Mouse (Mus musculus) hindbrain, embryonic 14.5 days (tissue): Measurements from ENCODE around the gene Vps41. TPM values are rescaled to one million over a fixed set of nuclear protein-coding genes. Genes with fewer than 3 reads are reported as not detected.

ENCODE experiments used
- ATAC-seq: fragments of 200-750 bp; cut with Nextera tagmentation; 2 replicates; pipeline ENCODE4 v1.8.0; 2017; ENCODE audit warnings: moderate number of reproducible peaks, mild to moderate bottlenecking, moderate TSS enrichment, moderate library complexity; ENCODE audit not compliant: low FRiP score
- DNase-seq: peaks from one replicate; pipeline ENCODE4 v3.0.0-alpha.2; 2015; ENCODE audit warnings: low spot score
- H3K27ac ChIP-seq: fragments of 300-500 bp; sonication (generic); 2 replicates; pipeline ENCODE4 v1.5.1; 2014; ENCODE audit warnings: mild to moderate bottlenecking, moderate library complexity
- H3K27me3 ChIP-seq: fragments of 300-500 bp; sonication (generic); 2 replicates; pipeline ENCODE4 v1.6.1; 2014; ENCODE audit warnings: mild to moderate bottlenecking, low read length, mixed read lengths; ENCODE audit not compliant: control insufficient read depth, insufficient read depth
- H3K36me3 ChIP-seq: fragments of 300-500 bp; sonication (generic); replicated peaks from 2 replicates; pipeline ENCODE4 v1.6.1; 2014; ENCODE audit not compliant: control insufficient read depth, insufficient read depth
- H3K4me1 ChIP-seq: fragments of 300-500 bp; sonication (generic); replicated peaks from 2 replicates; pipeline ENCODE4 v1.6.1; 2014; ENCODE audit warnings: antibody characterized with exemption, low read length, mixed read lengths; ENCODE audit not compliant: control insufficient read depth, insufficient read depth
- H3K4me2 ChIP-seq: fragments of 300-500 bp; sonication (generic); replicated peaks from 2 replicates; pipeline ENCODE4 v1.6.1; 2014; ENCODE audit warnings: mild to moderate bottlenecking, moderate library complexity
- H3K4me3 ChIP-seq: fragments of 300-500 bp; sonication (generic); replicated peaks from 2 replicates; pipeline ENCODE4 v1.5.1; 2014; ENCODE audit warnings: mild to moderate bottlenecking, low read length
- H3K9ac ChIP-seq: fragments of 300-500 bp; sonication (generic); 2 replicates; pipeline ENCODE4 v1.6.1; 2014
- H3K9me3 ChIP-seq: fragments of 300-500 bp; sonication (generic); 2 replicates; pipeline ENCODE4 v1.6.1; 2016; ENCODE audit warnings: low read length; ENCODE audit not compliant: control insufficient read depth
- WGBS: fragments of 180-500 bp; shearing (Covaris S2); extraction: QIAGEN DNeasy Blood & Tissue Kit; methylation state at CpG from one replicate; pipeline ENCODE4 v1.1.7; 2014; 5-methylcytosine and 5-hydroxymethylcytosine counted together
- polyA plus RNA-seq: library from polyadenylated mRNA; unstranded; fragments of >200 nt; fragmentation: Nextera tagmentation; extraction: Ambion mirVana; gene quantifications from 2 replicates; pipeline ENCODE4 v1.2.1, GENCODE M21; 2014

Vps41 gene
- polyA plus RNA-seq, 1 experiment from 2014 or later = 130 TPM

DNA sequence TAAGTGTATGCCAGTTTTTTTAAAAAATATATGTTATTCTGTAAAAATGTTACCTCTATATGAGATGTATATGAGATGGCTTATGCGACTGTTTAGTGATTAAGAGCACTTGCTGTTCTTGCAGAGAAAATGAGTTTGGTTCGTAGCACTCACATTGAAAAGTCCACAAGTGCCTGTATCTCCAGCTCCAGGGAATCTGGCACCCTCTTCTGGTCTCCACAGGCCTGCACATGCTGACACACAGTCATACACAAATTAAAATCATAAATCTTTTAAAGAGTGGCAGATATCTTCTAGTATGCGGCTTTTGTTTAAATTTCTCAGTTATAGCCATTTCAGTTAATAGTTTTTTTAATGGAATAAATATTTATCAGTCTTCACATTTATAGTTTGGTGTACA is 40.9 kb downstream of the Vps41 start:
- WGBS = 89% methylated on average over 3 of the region's 3 CpGs
- Histone ChIP-seq H3K4me2 (no peak overlapping the region), H3K9ac (no peak overlapping the region), H3K9me3 (no peaks in the 10 kb centered on the region), H3K36me3 (no peaks in the 10 kb centered on the region), H3K4me1 (no peaks in the 10 kb centered on the region), H3K4me3 (no peak overlapping the region), H3K27ac (no peak overlapping the region), H3K27me3 (no peaks in the 10 kb centered on the region)
- no peak for DNase-seq
- ATAC-seq = no peak

DNA sequence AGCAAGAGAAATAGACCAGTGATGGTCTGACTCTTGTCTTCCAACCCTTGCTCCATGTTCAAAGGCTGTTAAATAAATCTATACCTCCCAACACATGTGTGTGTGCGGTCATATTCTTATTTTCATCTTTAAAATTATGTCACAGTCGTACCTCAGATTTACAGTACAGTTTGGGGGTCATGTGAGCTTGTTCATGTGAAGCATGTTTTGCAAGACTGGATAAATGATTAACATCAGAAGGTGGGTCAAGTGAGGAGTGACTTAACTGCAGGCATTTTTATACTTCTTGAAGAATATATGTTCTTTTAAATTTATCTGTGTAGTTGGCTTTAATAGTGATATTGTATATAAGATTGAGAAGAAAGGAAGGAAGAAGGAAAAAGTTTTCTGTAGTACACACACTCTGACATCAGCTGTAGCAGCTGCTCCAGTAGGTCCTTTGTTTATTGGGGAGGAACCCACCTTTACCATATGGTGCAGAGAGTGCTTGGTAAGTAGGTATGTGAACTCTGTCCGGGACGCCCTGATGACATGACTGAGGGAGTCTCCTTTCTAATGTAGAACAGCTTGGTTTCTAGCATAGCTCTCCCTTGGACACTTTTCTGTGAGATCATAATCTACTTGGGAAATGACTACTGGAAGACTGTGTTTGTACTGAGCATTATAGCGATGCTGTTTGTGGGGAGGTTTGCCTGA is 42.4 kb downstream of the Vps41 start:
- no peak for ATAC-seq

DNA sequence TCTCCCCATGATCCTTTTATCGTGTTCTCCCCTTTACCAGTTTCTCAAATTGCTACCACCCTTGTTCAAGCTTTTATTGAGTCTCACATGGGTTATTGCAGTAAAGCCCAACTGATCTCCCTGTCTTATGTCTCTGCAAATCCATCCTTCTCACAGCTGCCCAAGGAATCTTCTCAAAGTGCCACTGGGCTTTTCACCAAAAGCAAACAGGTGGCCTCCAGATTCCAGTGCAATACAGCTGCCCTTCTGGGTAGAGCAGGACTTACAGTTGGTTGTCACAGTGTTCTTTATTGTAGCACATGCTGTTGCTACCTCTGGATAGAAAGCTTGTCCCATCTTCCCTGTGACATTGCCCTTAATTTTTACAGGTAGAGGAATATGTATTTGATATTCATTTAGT is 44.4 kb downstream of the Vps41 start:
- Histone ChIP-seq H3K4me2 (no peak overlapping the region), H3K9ac (no peak overlapping the region), H3K4me1 (no peaks in the 10 kb centered on the region), H3K9me3 (no peaks in the 10 kb centered on the region), H3K4me3 (no peak overlapping the region), H3K27me3 (no peaks in the 10 kb centered on the region), H3K27ac (no peak overlapping the region), H3K36me3 (no peaks in the 10 kb centered on the region)
- 62% methylated on average over 1 of the region's 1 CpGs for WGBS
- ATAC-seq (no peak), DNase-seq (no peak)

More for the DNA sequence above, 42.4 kb downstream of the Vps41 start:
- no peak overlapping the region for H3K27ac ChIP-seq
- no peak for DNase-seq
- no peak overlapping the region for H3K4me3 ChIP-seq
- no peak overlapping the region for H3K4me2 ChIP-seq
- no peak overlapping the region for H3K9ac ChIP-seq
- no peaks in the 10 kb centered on the region for H3K9me3 ChIP-seq
- no peaks in the 10 kb centered on the region for H3K27me3 ChIP-seq
- no peaks in the 10 kb centered on the region for H3K4me1 ChIP-seq
- no peaks in the 10 kb centered on the region for H3K36me3 ChIP-seq
- WGBS = 93% methylated on average over 5 of the region's 5 CpGs

- no peak overlapping the region for H3K4me3 ChIP-seq
- ATAC-seq (no peak), DNase-seq (no peak)
- H3K4me1 ChIP-seq = peaks cover 7% of the 10 kb centered on the region; the same call in 1 of the 2 replicates
- H3K9me3 ChIP-seq = no peaks in the 10 kb centered on the region
- no peaks in the 10 kb centered on the region for H3K27me3 ChIP-seq
- no peaks in the 10 kb centered on the region for H3K36me3 ChIP-seq
- WGBS = 4% methylated on average over 2 of the region's 2 CpGs
- H3K9ac ChIP-seq = no peak overlapping the region
- H3K4me2 ChIP-seq = no peak overlapping the region
- H3K27ac ChIP-seq = no peak overlapping the region
Measured at GRCm38 (mm10) chr13:18767893-18768292, 50.8 kb downstream of the Vps41 start.

- H3K9ac ChIP-seq = no peak overlapping the region
- DNase-seq (no peak), ATAC-seq (0 out of 2 replicates have a peak, but pooled peaks have one; percentile 27)
- H3K4me1 ChIP-seq = peaks cover 7% of the 10 kb centered on the region; the same call in 1 of the 2 replicates
- H3K27me3 ChIP-seq = no peaks in the 10 kb centered on the region
- WGBS = 28% methylated on average over 3 of the region's 3 CpGs
- no peak overlapping the region for H3K4me2 ChIP-seq
- H3K36me3 ChIP-seq = no peaks in the 10 kb centered on the region
- no peak overlapping the region for H3K27ac ChIP-seq
- H3K9me3 ChIP-seq = no peaks in the 10 kb centered on the region
- H3K4me3 ChIP-seq = no peak overlapping the region
Measured at GRCm38 (mm10) chr13:18768495-18768894, 51.4 kb downstream of the Vps41 start.

- Histone ChIP-seq H3K9me3 (no peaks in the 10 kb centered on the region), H3K4me3 (no peak overlapping the region), H3K4me2 (no peak overlapping the region), H3K36me3 (no peaks in the 10 kb centered on the region), H3K27me3 (no peaks in the 10 kb centered on the region), H3K27ac (no peak overlapping the region), H3K4me1 (no peaks in the 10 kb centered on the region), H3K9ac (no peak overlapping the region)
- ATAC-seq (no peak), DNase-seq (no peak)
- WGBS = 95% methylated on average over 8 of the region's 8 CpGs
Measured at GRCm38 (mm10) chr13:18773437-18774198, 56.5 kb downstream of the Vps41 start.

DNA sequence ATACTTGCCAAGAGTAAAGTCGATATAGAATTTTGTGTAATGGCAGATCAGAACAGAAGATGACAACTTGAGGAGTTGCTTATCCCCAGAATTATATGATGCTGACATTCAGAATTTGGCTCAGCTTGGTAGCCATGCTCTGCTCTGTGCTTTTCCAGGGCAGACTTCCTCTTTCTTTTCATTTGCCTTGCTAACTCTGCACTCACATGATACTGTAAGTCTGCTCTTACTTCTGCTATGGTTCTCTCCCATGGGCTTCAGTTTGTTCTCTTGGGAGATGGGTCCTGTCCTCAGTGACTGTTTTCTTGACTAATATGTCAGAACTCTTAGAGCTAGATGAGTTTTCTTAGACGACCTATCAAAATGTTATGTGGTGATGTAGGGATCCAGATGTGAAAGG is 64.2 kb downstream of the Vps41 start:
- no peak for DNase-seq
- Histone ChIP-seq H3K9ac (no peak overlapping the region), H3K27me3 (no peaks in the 10 kb centered on the region), H3K9me3 (no peaks in the 10 kb centered on the region), H3K27ac (no peak overlapping the region), H3K4me2 (no peak overlapping the region), H3K4me3 (no peak overlapping the region), H3K36me3 (no peaks in the 10 kb centered on the region), H3K4me1 (no peaks in the 10 kb centered on the region)
- ATAC-seq = no peak
- 87% methylated on average over 2 of the region's 2 CpGs for WGBS

DNA sequence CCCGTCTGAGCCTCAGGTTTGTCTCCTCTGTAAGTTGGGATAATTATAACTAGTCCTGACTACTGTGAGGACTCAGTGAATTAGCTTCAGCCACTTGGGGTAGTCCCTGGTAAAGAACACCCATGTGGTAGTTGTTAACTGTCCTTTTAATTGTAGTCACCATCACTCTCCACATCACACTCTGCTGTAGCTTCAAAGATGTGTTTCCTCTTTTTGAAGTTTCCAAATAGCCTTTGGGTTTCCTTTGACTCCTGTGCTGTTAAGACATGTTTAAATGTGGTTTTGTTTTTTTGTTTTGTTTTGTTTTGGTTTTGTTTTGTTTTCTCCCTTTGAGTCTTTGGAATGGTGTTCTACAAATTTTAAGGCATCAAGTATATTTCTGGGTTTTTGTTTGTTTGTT is 68.6 kb downstream of the Vps41 start:
- 90% methylated on average over 1 of the region's 1 CpGs for WGBS
- no peak overlapping the region for H3K4me3 ChIP-seq
- no peak for DNase-seq
- H3K9me3 ChIP-seq = no peaks in the 10 kb centered on the region
- H3K27ac ChIP-seq = no peak overlapping the region
- no peaks in the 10 kb centered on the region for H3K27me3 ChIP-seq
- ATAC-seq = no peak
- no peak overlapping the region for H3K4me2 ChIP-seq
- H3K36me3 ChIP-seq = no peaks in the 10 kb centered on the region
- H3K4me1 ChIP-seq = no peaks in the 10 kb centered on the region
- H3K9ac ChIP-seq = no peak overlapping the region

DNA sequence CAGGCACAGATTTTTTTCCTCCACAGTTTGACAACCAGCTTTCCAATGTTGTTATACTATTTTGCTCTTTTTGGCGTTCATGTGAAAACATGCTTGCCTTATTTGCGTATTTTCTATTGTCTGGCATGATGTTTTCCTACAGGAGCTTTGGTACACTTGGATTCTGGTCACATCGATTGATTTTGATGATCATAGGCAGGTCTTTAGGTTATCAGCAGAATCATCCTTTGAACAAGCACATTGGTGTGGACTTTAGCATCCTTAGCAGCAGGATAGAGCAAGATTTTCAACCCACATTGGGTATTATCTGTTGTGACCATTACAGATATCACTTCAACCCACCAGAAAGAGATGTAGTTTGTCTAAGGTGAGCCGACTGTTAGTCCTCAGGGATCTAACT is 71.0 kb downstream of the Vps41 start:
- no peaks in the 10 kb centered on the region for H3K36me3 ChIP-seq
- H3K9me3 ChIP-seq = no peaks in the 10 kb centered on the region
- ATAC-seq (no peak), DNase-seq (no peak)
- no peak overlapping the region for H3K4me2 ChIP-seq
- H3K9ac ChIP-seq = no peak overlapping the region
- no peaks in the 10 kb centered on the region for H3K4me1 ChIP-seq
- 93% methylated on average over 4 of the region's 4 CpGs for WGBS
- H3K27ac ChIP-seq = no peak overlapping the region
- H3K27me3 ChIP-seq = no peaks in the 10 kb centered on the region
- H3K4me3 ChIP-seq = no peak overlapping the region
